Mouse (Mus musculus) hindbrain, embryonic 15.5 days (tissue): ENCODE data around the gene Gm156. TPM values are rescaled to one million over a fixed set of nuclear protein-coding genes. Genes with fewer than 3 reads are reported as not detected.

Source experiments
- polyA plus RNA-seq: library from polyadenylated mRNA; unstranded; fragments of >200 nt; fragmentation: Nextera tagmentation; extraction: Ambion mirVana; gene quantifications from 2 replicates; pipeline ENCODE4 v1.2.1, GENCODE M21; 2015

Gm156 gene
- polyA plus RNA-seq, 1 experiment from 2014 or later: not detected

Other genes starting within 250 kb of the Gm156 start
- 0.16 TPM in 1 of 2 replicates, not detected in the other for gene Klre1, start 206.4 kb downstream of the Gm156 start, polyA plus RNA-seq
- gene Klrd1, start 192.5 kb downstream of the Gm156 start, polyA plus RNA-seq: not detected in 2 replicates
- 0.30 and 0.42 TPM in 2 replicates for gene Klrk1, start 160.4 kb downstream of the Gm156 start, polyA plus RNA-seq
- not detected in 2 replicates for gene Klrc3, start 140.9 kb downstream of the Gm156 start, polyA plus RNA-seq
- not detected in 2 replicates for gene Klrc2, start 123.6 kb downstream of the Gm156 start, polyA plus RNA-seq
- gene Klrc1, start 105.3 kb downstream of the Gm156 start, polyA plus RNA-seq: not detected in 2 replicates
- gene Klri1, start 67.1 kb downstream of the Gm156 start, polyA plus RNA-seq: 0.20 and 0.31 TPM in 2 replicates
- gene Klri2, start 43.8 kb downstream of the Gm156 start, polyA plus RNA-seq: not detected in 2 replicates
- gene Gm17631, start 78.4 kb upstream of the Gm156 start, polyA plus RNA-seq: not detected in 2 replicates
- not detected in 2 replicates for gene Klra17, start 92.4 kb upstream of the Gm156 start, polyA plus RNA-seq
- not detected in 2 replicates for gene Klra5, start 133.4 kb upstream of the Gm156 start, polyA plus RNA-seq
- gene Klra6, start 242.7 kb upstream of the Gm156 start, polyA plus RNA-seq: not detected in 2 replicates